Comparison of ENCODE assay signal across 10 mouse cellular contexts in genomic region chr13:48659254-48660220, GRCm38 (mm10). TPM values are rescaled to one million over a fixed set of nuclear protein-coding genes. Genes with fewer than 3 reads are reported as not detected.
DNase-seq lines count a peak whose midpoint lies in the region; ATAC-seq and TF ChIP-seq lines count a peak whose summit lies in the region.
"Had no signal": no experiment of that assay in that cellular context is flagged by ENCODE, and none has a peak within 500 bp of the region (broad histone marks: within the 10 kb centered on the region; RNA-seq: fewer than 3 reads in every experiment).

No protein-coding gene starts in this region.

- no peaks in the 10 kb centered on the region for H3K9me3 ChIP-seq in heart, embryonic 11.5 days (replicated peaks; ENCODE audit: control insufficient read depth, low read length)
- no peaks in the 10 kb centered on the region for H3K9me3 ChIP-seq in intestine, postnatal 0 days (ENCODE audit: control insufficient read depth)
- no peaks in the 10 kb centered on the region for H3K9me3 ChIP-seq in stomach, postnatal 0 days (ENCODE audit: control insufficient read depth, low read length)

- peaks cover 15% of the 10 kb centered on the region; the same call in 1 of the 2 replicates for H3K4me1 ChIP-seq in heart, embryonic 11.5 days (ENCODE audit: control insufficient read depth, insufficient read depth, low read length)
- no peaks in the 10 kb centered on the region; the same call in 1 of the 2 replicates for H3K4me1 ChIP-seq in thymus, adult 2 months (replicated peaks; ENCODE audit: control insufficient read depth, insufficient read depth, low read length)
- no peaks in the 10 kb centered on the region for H3K4me1 ChIP-seq in intestine, postnatal 0 days (replicated peaks; ENCODE audit: control insufficient read depth, insufficient read depth, low read length)
- peaks cover 2% of the 10 kb centered on the region; the same call in 1 of the 2 replicates for H3K4me1 ChIP-seq in stomach, postnatal 0 days (replicated peaks; ENCODE audit: control insufficient read depth, insufficient read depth)

- peak overlapping the region; percentile 38 for H3K4me3 ChIP-seq in heart, embryonic 11.5 days (ENCODE audit: low read depth, low read length)
- H3K4me3 ChIP-seq in thymus, adult 2 months (ENCODE audit: control insufficient read depth, insufficient read depth, low read length), result peak overlapping the region; percentile 3; the same call in 1 of the 2 replicates
- peak overlapping the region; percentile 23 for H3K4me3 ChIP-seq in intestine, postnatal 0 days (ENCODE audit: low read depth, low read length)
- peak overlapping the region; percentile 42 for H3K4me3 ChIP-seq in stomach, postnatal 0 days (ENCODE audit: low read depth, low read length)

- 1% methylated on average over 38 of the region's 38 CpGs for WGBS in heart, embryonic 11.5 days (ENCODE audit: insufficient replicate concordance)
- 7% methylated on average over 38 of the region's 38 CpGs for WGBS in thymus, adult 2 months
- 2% methylated on average over 38 of the region's 38 CpGs for WGBS in intestine, postnatal 0 days
- WGBS in stomach, postnatal 0 days, result 6% methylated on average over 38 of the region's 38 CpGs

- intact Hi-C loops in heart, postnatal 36 days (cut with DNase I), result no loop called here

- no peak for DNase-seq in heart, postnatal 36 days
- DNase-seq in thymus, adult 2 months, result no peak
- no peak for DNase-seq in thymus, postnatal 25 days
- peak; percentile 44 for DNase-seq in stomach, postnatal 0 days (ENCODE audit: low spot score)
- no peak for DNase-seq in left cerebral cortex, adult 11 months (ENCODE audit: low spot score)
- DNase-seq in ovary, postnatal 36 days (ENCODE audit: low spot score), result no peak
- DNase-seq: layer of hippocampus, adult 9-11 months had no signal

- TF ChIP-seq EP300 in stomach, postnatal 0 days (optimal IDR thresholded peaks at IDR 0.05), result no peak

- H3K36me3 ChIP-seq in heart, embryonic 11.5 days (ENCODE audit: control insufficient read depth, insufficient read depth, low read length), result no peaks in the 10 kb centered on the region
- H3K36me3 ChIP-seq in thymus, adult 2 months (ENCODE audit: control insufficient read depth, insufficient read depth, low read length), result no peaks in the 10 kb centered on the region
- no peaks in the 10 kb centered on the region for H3K36me3 ChIP-seq in intestine, postnatal 0 days (ENCODE audit: control insufficient read depth, insufficient read depth)
- H3K36me3 ChIP-seq in stomach, postnatal 0 days (ENCODE audit: control insufficient read depth, insufficient read depth, low read length), result no peaks in the 10 kb centered on the region

- peaks cover 95% of the 10 kb centered on the region for H3K27me3 ChIP-seq in heart, embryonic 11.5 days (ENCODE audit: control insufficient read depth, insufficient read depth, low read length)
- peaks cover 51% of the 10 kb centered on the region for H3K27me3 ChIP-seq in thymus, adult 2 months (ENCODE audit: control insufficient read depth, insufficient read depth, low read length)
- H3K27me3 ChIP-seq in intestine, postnatal 0 days (replicated peaks; ENCODE audit: control insufficient read depth, insufficient read depth, low read length), result peaks cover 95% of the 10 kb centered on the region
- H3K27me3 ChIP-seq in stomach, postnatal 0 days (ENCODE audit: control insufficient read depth, insufficient read depth, low read length), result peaks cover 3% of the 10 kb centered on the region; the same call in 1 of the 2 replicates

- H3K9ac ChIP-seq in heart, embryonic 11.5 days (ENCODE audit: low read depth, low read length), result no peak overlapping the region
- H3K9ac ChIP-seq in intestine, postnatal 0 days (ENCODE audit: low read depth, low read length), result no peak overlapping the region
- H3K9ac ChIP-seq in stomach, postnatal 0 days (ENCODE audit: low read length), result peak overlapping the region; percentile 73

- TF ChIP-seq POLR2A in thymus, adult 2 months (IDR thresholded peaks at IDR 0.05; ENCODE audit: control insufficient read depth, extremely low read depth, insufficient read depth, low read length, poor library complexity), result no peak

- peak overlapping the region; percentile 59 for H3K4me2 ChIP-seq in heart, embryonic 11.5 days
- H3K4me2 ChIP-seq in intestine, postnatal 0 days (replicated peaks; ENCODE audit: low read depth), result peak overlapping the region; percentile 53
- H3K4me2 ChIP-seq in stomach, postnatal 0 days (replicated peaks; ENCODE audit: low read depth), result peak overlapping the region; percentile 67

- ATAC-seq in heart, embryonic 11.5 days (replicated peaks; ENCODE audit: insufficient number of reproducible peaks, low FRiP score, low TSS enrichment), result no peak
- ATAC-seq in intestine, postnatal 0 days, result no peak
- ATAC-seq in stomach, postnatal 0 days (ENCODE audit: low FRiP score, low TSS enrichment), result peak; percentile 11; the same call in 1 of the 2 replicates

- TF ChIP-seq CTCF in thymus, adult 2 months (IDR thresholded peaks at IDR 0.05; ENCODE audit: borderline replicate concordance, control insufficient read depth, extremely low read depth, insufficient read depth, low read length, poor library complexity), result no peak
- 0 out of 2 replicates have a peak, but pooled peaks have one; percentile 14 for TF ChIP-seq CTCF in intestine, postnatal 0 days (IDR thresholded peaks at IDR 0.05; ENCODE audit: low read depth)
- peak; percentile 39; the same call in 1 of the 2 replicates for TF ChIP-seq CTCF in stomach, postnatal 0 days (IDR thresholded peaks at IDR 0.05; ENCODE audit: low read depth)

- no peak overlapping the region for H3K27ac ChIP-seq in heart, embryonic 11.5 days (ENCODE audit: low read depth, low read length)
- H3K27ac ChIP-seq in thymus, adult 2 months (ENCODE audit: control insufficient read depth, insufficient read depth, low read length), result no peak overlapping the region
- H3K27ac ChIP-seq in intestine, postnatal 0 days (ENCODE audit: low read depth, low read length), result no peak overlapping the region
- H3K27ac ChIP-seq in stomach, postnatal 0 days (replicated peaks), result peak overlapping the region; percentile 89

RNA-seq across cellular contexts. Expression of gene Barx1, which starts 3.3 kb away (rescaled TPM):
- 2.0 and 3.2 TPM in 2 replicates for polyA plus RNA-seq in heart, embryonic 11.5 days (2014; fragmentation: Nextera tagmentation; extraction: Ambion mirVana)
- not detected for total RNA-seq in heart, postnatal 36 days (2021)
- 0.41 and 1.1 TPM in 2 replicates for polyA plus RNA-seq in thymus, adult 2 months (2012; rRNA removed)
- 0.29 and 2.1 TPM in 2 replicates for polyA plus RNA-seq in intestine, postnatal 0 days (2015; fragmentation: Nextera tagmentation; extraction: Ambion mirVana)
- 164 and 201 TPM in 2 replicates for polyA plus RNA-seq in stomach, postnatal 0 days (2015; fragmentation: Nextera tagmentation; extraction: Ambion mirVana)
- polyA plus RNA-seq: cerebellum, adult 2 months had no signal

RNA-seq across cellular contexts. Expression of gene Ptpdc1, which starts 34.1 kb away (rescaled TPM):
- polyA plus RNA-seq in heart, embryonic 11.5 days (2014; fragmentation: Nextera tagmentation; extraction: Ambion mirVana), result 5.6 and 6.4 TPM in 2 replicates
- total RNA-seq in heart, postnatal 36 days (2021), result 1 to 10 TPM; 4.6 to 5.4 TPM
- polyA plus RNA-seq in thymus, adult 2 months (2012; rRNA removed), result 1.1 and 1.3 TPM in 2 replicates
- 1.9 and 2.5 TPM in 2 replicates for polyA plus RNA-seq in intestine, postnatal 0 days (2015; fragmentation: Nextera tagmentation; extraction: Ambion mirVana)
- polyA plus RNA-seq in stomach, postnatal 0 days (2015; fragmentation: Nextera tagmentation; extraction: Ambion mirVana), result 3.1 and 3.2 TPM in 2 replicates

Comparison
In these comparisons a context has a peak if more than half of its experiments do, and no peak if none do; other contexts are left out.
1. RNA of gene Barx1, which starts 3.3 kb away (polyA plus RNA-seq): 164 to 201 TPM in stomach, postnatal 0 days; 2.0 to 3.2 TPM in heart, embryonic 11.5 days, 0.41 to 1.1 TPM in thymus, adult 2 months and 0.29 to 2.1 TPM in intestine, postnatal 0 days; every median in the first group is over 10 times any median in the second.
2. Peak in every context shown above with its lines, with median percentiles within 50 percentile points of each other: H3K4me2 ChIP-seq and H3K4me3 ChIP-seq.